Comparison of ENCODE assay signal across 8 mouse cellular contexts in the genomic region with DNA sequence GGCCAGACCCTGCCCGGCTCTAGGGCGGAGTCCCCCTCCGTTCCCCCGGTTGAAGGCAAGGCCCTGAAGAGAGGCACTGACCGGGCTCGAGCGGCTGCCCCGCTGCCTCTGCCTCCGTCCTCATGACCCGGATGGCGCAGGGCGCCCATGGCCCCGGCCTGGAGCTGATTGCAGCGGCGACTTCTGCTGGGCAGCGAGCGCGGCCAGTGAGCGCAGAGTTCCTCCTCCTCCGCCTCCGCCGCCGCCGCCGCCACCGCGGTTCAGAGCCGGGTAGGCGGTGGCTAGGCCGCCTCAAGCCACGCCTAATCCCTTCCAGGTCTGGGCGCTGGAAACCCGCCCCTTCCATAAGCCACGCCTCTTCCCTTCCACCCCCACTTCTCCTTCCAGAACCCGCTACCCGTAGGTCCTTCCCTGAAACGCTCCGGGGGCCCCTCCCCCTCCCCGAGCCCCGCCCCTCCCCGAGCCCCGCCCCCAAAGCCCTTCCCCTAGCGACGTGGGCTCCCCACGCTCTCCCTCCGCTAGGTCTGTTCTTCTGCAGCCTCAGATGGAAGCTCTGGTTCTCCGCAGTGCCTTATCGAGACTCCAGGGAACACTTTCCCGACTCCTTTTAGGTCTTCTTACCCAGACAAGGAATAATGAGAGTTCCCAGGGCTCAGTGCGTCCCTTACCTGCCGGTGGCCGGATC. TPM values are rescaled to one million over a fixed set of nuclear protein-coding genes. Genes with fewer than 3 reads are reported as not detected.
A peak's percentile ranks its signal among the peaks of the same experiment; 100 is the strongest.
DNase-seq lines count a peak whose midpoint lies in the region; ATAC-seq and TF ChIP-seq lines count a peak whose summit lies in the region.

Snrpd3 (plus strand) TSS at position 479 of the 685 bp plus-strand sequence.

- peaks cover 36% of the 10 kb centered on the region for H3K36me3 ChIP-seq in E14TG2a.4 (ENCODE audit: insufficient read depth, low read length)
- peaks cover 30% of the 10 kb centered on the region for H3K36me3 ChIP-seq in forebrain, embryonic 13.5 days (ENCODE audit: poor library complexity, severe bottlenecking)
- peaks cover 41% of the 10 kb centered on the region for H3K36me3 ChIP-seq in liver, postnatal 0 days (replicated peaks; ENCODE audit: insufficient read depth, low read length)
- H3K36me3 ChIP-seq in neural tube, embryonic 14.5 days (ENCODE audit: control insufficient read depth, insufficient read depth, low read length): peaks cover 7% of the 10 kb centered on the region

- peak within 1 kb of the TSS; percentile 95 for H3K9ac ChIP-seq in forebrain, embryonic 13.5 days
- peak within 1 kb of the TSS; percentile 96 for H3K9ac ChIP-seq in liver, postnatal 0 days (replicated peaks)
- peak within 1 kb of the TSS; percentile 85 for H3K9ac ChIP-seq in neural tube, embryonic 14.5 days (replicated peaks; ENCODE audit: low read depth, low read length)

- H3K27me3 ChIP-seq in E14TG2a.4 (ENCODE audit: insufficient read depth, low read length): 0 out of 2 replicates have a peak, but pooled peaks cover 4% of the 10 kb centered on the region
- H3K27me3 ChIP-seq in forebrain, embryonic 13.5 days: no peaks in the 10 kb centered on the region
- no peaks in the 10 kb centered on the region for H3K27me3 ChIP-seq in liver, postnatal 0 days (ENCODE audit: insufficient read depth, low read length)
- no peaks in the 10 kb centered on the region; the same call in 1 of the 2 replicates for H3K27me3 ChIP-seq in neural tube, embryonic 14.5 days (ENCODE audit: control insufficient read depth, insufficient read depth, low read length)

- peak within 1 kb of the TSS; percentile 91 for H3K4me2 ChIP-seq in forebrain, embryonic 13.5 days
- H3K4me2 ChIP-seq in liver, postnatal 0 days (ENCODE audit: low read depth, low read length): peak within 1 kb of the TSS; percentile 92
- peak within 1 kb of the TSS; percentile 97 for H3K4me2 ChIP-seq in neural tube, embryonic 14.5 days (ENCODE audit: low read depth, low read length)

- peaks cover 56% of the 10 kb centered on the region for H3K4me1 ChIP-seq in E14TG2a.4 (replicated peaks; ENCODE audit: low read depth, low read length)
- peaks cover 40% of the 10 kb centered on the region for H3K4me1 ChIP-seq in forebrain, embryonic 13.5 days
- peaks cover 46% of the 10 kb centered on the region for H3K4me1 ChIP-seq in liver, postnatal 0 days (ENCODE audit: insufficient read depth)
- H3K4me1 ChIP-seq in neural tube, embryonic 14.5 days (ENCODE audit: control insufficient read depth, insufficient read depth, low read length): peaks cover 17% of the 10 kb centered on the region

- no peaks in the 10 kb centered on the region for H3K9me3 ChIP-seq in E14TG2a.4 (ENCODE audit: low read length)
- H3K9me3 ChIP-seq in forebrain, embryonic 13.5 days (replicated peaks): no peaks in the 10 kb centered on the region
- H3K9me3 ChIP-seq in liver, postnatal 0 days (ENCODE audit: low read length): no peaks in the 10 kb centered on the region
- H3K9me3 ChIP-seq in neural tube, embryonic 14.5 days (ENCODE audit: control insufficient read depth, low read length): no peaks in the 10 kb centered on the region

- intact Hi-C loops in heart, postnatal 10 days (cut with DNase I): no loop called here

- peak within 1 kb of the TSS; percentile 97 for H3K27ac ChIP-seq in forebrain, embryonic 13.5 days
- peak within 1 kb of the TSS; percentile 99 for H3K27ac ChIP-seq in liver, postnatal 0 days (ENCODE audit: low read depth)
- peak within 1 kb of the TSS; percentile 95 for H3K27ac ChIP-seq in neural tube, embryonic 14.5 days (ENCODE audit: low read depth, low read length)

- peak within 1 kb of the TSS; percentile 96 for H3K4me3 ChIP-seq in E14TG2a.4 (replicated peaks; ENCODE audit: low read length)
- H3K4me3 ChIP-seq in forebrain, embryonic 13.5 days: peak within 1 kb of the TSS; percentile 89
- H3K4me3 ChIP-seq in liver, postnatal 0 days (ENCODE audit: low read depth, low read length): peak within 1 kb of the TSS; percentile 90
- peak within 1 kb of the TSS; percentile 67 for H3K4me3 ChIP-seq in neural tube, embryonic 14.5 days (ENCODE audit: low read depth, low read length)

- no peak for TF ChIP-seq EP300 in liver, postnatal 0 days (IDR thresholded peaks at IDR 0.05; ENCODE audit: low read depth)

- 0% methylated on average over 28 of the region's 52 CpGs for WGBS in forebrain, embryonic 13.5 days
- 2% methylated on average over 48 of the region's 52 CpGs for WGBS in large intestine, adult 2 months
- 5% methylated on average over 38 of the region's 52 CpGs for WGBS in liver, postnatal 0 days (ENCODE audit: insufficient replicate concordance)
- WGBS in neural tube, embryonic 14.5 days: under 1% methylated on average over 45 of the region's 52 CpGs

- no peak for TF ChIP-seq CTCF in E14TG2a.4 (conservative IDR thresholded peaks at IDR 0.05; ENCODE audit: low read length)
- no peak for TF ChIP-seq CTCF in liver, postnatal 0 days (IDR thresholded peaks at IDR 0.05; ENCODE audit: low read depth)

- peak; percentile 97 for DNase-seq in c-Kit-positive CD71-positive TER-119-positive erythroid progenitor cells, embryonic 14.5 days (ENCODE audit: low spot score)
- DNase-seq in heart, postnatal 10 days: peak; percentile 95 to 96
- no peak for DNase-seq in large intestine, adult 2 months (ENCODE audit: low read depth, low spot score)
- peak; percentile 99 for DNase-seq in liver, postnatal 0 days
- DNase-seq in testis, postnatal 10 days (ENCODE audit: low spot score): peak; percentile 93

- ATAC-seq in forebrain, embryonic 13.5 days: peak; percentile 98
- peak; percentile 93 for ATAC-seq in liver, postnatal 0 days
- peak; percentile 96 for ATAC-seq in neural tube, embryonic 14.5 days (ENCODE audit: low read depth)

RNA-seq across cellular contexts. Expression of gene Snrpd3, which starts in this region (rescaled TPM):
- polyA plus RNA-seq in forebrain, embryonic 13.5 days (2015; fragmentation: Nextera tagmentation; extraction: Ambion mirVana): 188 and 198 TPM in 2 replicates
- 10 to 100 TPM; 67.9 to 75.9 TPM for total RNA-seq in heart, postnatal 10 days (2021)
- 30.6 and 44.8 TPM in 2 replicates for polyA plus RNA-seq in large intestine, adult 2 months (2012; rRNA removed)
- 51.9 and 58.8 TPM in 2 replicates for polyA plus RNA-seq in liver, postnatal 0 days (2015; fragmentation: Nextera tagmentation; extraction: Ambion mirVana)
- 113 and 124 TPM in 2 replicates for polyA plus RNA-seq in neural tube, embryonic 14.5 days (2014; fragmentation: Nextera tagmentation; extraction: Ambion mirVana)
